Mouse (Mus musculus) bone marrow, adult 2 months (tissue): Measurements from ENCODE around the gene Kctd19.

Experiments used
- CTCF ChIP-seq: fragments of 200-500 bp; IDR thresholded peaks from 2 replicates; pipeline ENCODE4 v1.5.1; 2011; ENCODE audit warnings: low read length, control low read depth; ENCODE audit not compliant: control insufficient read depth, insufficient read depth
- POLR2A ChIP-seq: fragments of 200-500 bp; IDR thresholded peaks from 2 replicates; pipeline ENCODE4 v1.6.1; 2011; ENCODE audit warnings: low read depth, mild to moderate bottlenecking, control low read depth, low read length, borderline replicate concordance; ENCODE audit not compliant: control insufficient read depth

DNA sequence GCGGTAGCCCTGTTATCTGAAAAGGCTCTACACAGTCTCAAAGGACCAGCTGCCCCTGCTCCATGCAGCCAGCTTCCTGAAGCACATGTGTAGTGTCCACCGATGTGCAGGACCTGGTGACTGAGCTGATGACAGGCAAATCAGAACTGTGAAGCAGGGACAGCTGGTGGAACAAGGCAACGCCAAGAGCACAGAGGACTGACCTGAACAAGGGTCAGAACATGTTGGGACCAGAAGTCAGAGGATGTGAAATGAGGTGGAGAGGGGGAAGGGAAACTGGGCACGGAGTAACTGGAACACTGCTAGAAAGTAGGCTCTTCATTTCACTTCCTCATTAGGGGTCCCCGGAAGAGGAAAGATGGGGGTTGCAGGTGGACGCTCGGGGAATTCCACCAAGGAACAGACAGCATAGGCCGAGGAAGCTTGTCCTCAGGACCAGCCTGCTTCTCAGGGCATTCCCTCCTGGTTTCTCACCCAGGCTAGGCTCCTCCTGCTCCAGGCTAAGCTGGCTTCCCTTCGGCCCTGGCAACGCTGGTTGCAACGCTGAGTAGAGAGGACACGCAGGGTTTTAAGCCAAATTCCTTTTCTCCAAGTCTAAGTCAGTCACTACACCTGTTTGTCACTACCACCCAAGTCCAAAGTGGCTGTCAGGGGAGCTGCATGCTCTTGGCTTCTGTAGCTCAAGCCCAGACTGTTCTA is 20.1 kb downstream of the Kctd19 start:
- TF ChIP-seq POLR2A (no peak), CTCF (no peak)
